Mouse (Mus musculus): ENCODE measurements around the gene Rpp40. TPM values are rescaled to one million over a fixed set of nuclear protein-coding genes. Genes with fewer than 3 reads are reported as not detected.

The Rpp40 gene
- polyA plus RNA-seq (2012; fragmentation: generic; extraction: Trizol): 14.9 TPM
- long read RNA-seq, experiment 1, full-length matches to known transcripts: 16 of 19 reads
- long read RNA-seq, experiment 1, partial matches to known transcripts: 0 of 19 reads
- long read RNA-seq, experiment 1, other reads (novel, unspliced or antisense): 3 of 19 reads
- long read RNA-seq, experiment 2, full-length matches to known transcripts: 23 of 26 reads
- long read RNA-seq, experiment 2, partial matches to known transcripts: 0 of 26 reads
- long read RNA-seq, experiment 2, other reads (novel, unspliced or antisense): 3 of 26 reads

- Histone ChIP-seq H3K4me3 (ENCODE audit: insufficient read depth, poor library complexity, severe bottlenecking) (peak within 1 kb of the TSS; percentile 50), H3K79me3 (ENCODE audit: low read depth) (no peaks in the 10 kb centered on the region), H3K79me2 (ENCODE audit: control insufficient read depth, insufficient read depth) (no peaks in the 10 kb centered on the region), H3ac (ENCODE audit: control insufficient read depth, insufficient read length, low read depth) (peak within 1 kb of the TSS; percentile 83), H3K36me3 (ENCODE audit: control insufficient read depth, insufficient read depth) (peaks cover 2% of the 10 kb centered on the region), H3K27me3 (ENCODE audit: control insufficient read depth, insufficient read depth, insufficient read length) (no peaks in the 10 kb centered on the region)
- TF ChIP-seq CTCF (IDR thresholded peaks at IDR 0.05; ENCODE audit: control insufficient read depth, insufficient read depth, insufficient read length): no peak
- no peak for TF ChIP-seq FOSL1 (IDR thresholded peaks at IDR 0.05; ENCODE audit: insufficient read depth, low read length, poor library complexity, severe bottlenecking)
- TF ChIP-seq MAX (IDR thresholded peaks at IDR 0.05): peak; percentile 25
Observed at GRCm38 (mm10) chr13:35905879-35906481, at the start of gene Rpp40. Rpp40 (minus strand) TSS chr13:35906359.

- no peaks in the 10 kb centered on the region for H3K79me3 ChIP-seq (ENCODE audit: low read depth)
- peaks cover 14% of the 10 kb centered on the region for H3K27me3 ChIP-seq (ENCODE audit: control insufficient read depth, insufficient read depth, insufficient read length)
- no peaks in the 10 kb centered on the region for H3K36me3 ChIP-seq (ENCODE audit: control insufficient read depth, insufficient read depth)
- no peak overlapping the region for H3K4me3 ChIP-seq (ENCODE audit: insufficient read depth, poor library complexity, severe bottlenecking)
- H3ac ChIP-seq (ENCODE audit: control insufficient read depth, insufficient read length, low read depth): no peak overlapping the region
- no peaks in the 10 kb centered on the region for H3K79me2 ChIP-seq (ENCODE audit: control insufficient read depth, insufficient read depth)
- TF ChIP-seq CEBPB (IDR thresholded peaks at IDR 0.05; ENCODE audit: low read depth) (no peak), USF1 (IDR thresholded peaks at IDR 0.05; ENCODE audit: low read depth) (no peak), MAX (IDR thresholded peaks at IDR 0.05) (no peak), CTCF (IDR thresholded peaks at IDR 0.05; ENCODE audit: control insufficient read depth, insufficient read depth, insufficient read length) (no peak), FOSL1 (IDR thresholded peaks at IDR 0.05; ENCODE audit: insufficient read depth, low read length, poor library complexity, severe bottlenecking) (no peak), MYOG (IDR thresholded peaks at IDR 0.05; ENCODE audit: control insufficient read depth, extremely low read depth, insufficient read length) (no peak), MYOD1 (IDR thresholded peaks at IDR 0.05; ENCODE audit: control insufficient read depth, insufficient read length, low read depth) (no peak)
Observed at GRCm38 (mm10) chr13:35949814-35950455, 43.8 kb upstream of the Rpp40 start.

GRCm38 (mm10) chr13:35947354-35948000 lies 41.3 kb upstream of the Rpp40 start:
- H3K27me3 ChIP-seq (ENCODE audit: control insufficient read depth, insufficient read depth, insufficient read length): peaks cover 14% of the 10 kb centered on the region
- no peaks in the 10 kb centered on the region for H3K36me3 ChIP-seq (ENCODE audit: control insufficient read depth, insufficient read depth)
- no peaks in the 10 kb centered on the region for H3K79me2 ChIP-seq (ENCODE audit: control insufficient read depth, insufficient read depth)
- no peak overlapping the region for H3ac ChIP-seq (ENCODE audit: control insufficient read depth, insufficient read length, low read depth)
- H3K79me3 ChIP-seq (ENCODE audit: low read depth): no peaks in the 10 kb centered on the region
- TF ChIP-seq CTCF (IDR thresholded peaks at IDR 0.05; ENCODE audit: control insufficient read depth, insufficient read depth, insufficient read length) (peak; percentile 76), MAX (IDR thresholded peaks at IDR 0.05) (no peak)
- no peak overlapping the region for H3K4me3 ChIP-seq (ENCODE audit: insufficient read depth, poor library complexity, severe bottlenecking)

GRCm38 (mm10) chr13:35946659-35947353 lies 40.6 kb upstream of the Rpp40 start:
- peaks cover 14% of the 10 kb centered on the region for H3K27me3 ChIP-seq (ENCODE audit: control insufficient read depth, insufficient read depth, insufficient read length)
- H3K79me2 ChIP-seq (ENCODE audit: control insufficient read depth, insufficient read depth): no peaks in the 10 kb centered on the region
- no peaks in the 10 kb centered on the region for H3K79me3 ChIP-seq (ENCODE audit: low read depth)
- H3K36me3 ChIP-seq (ENCODE audit: control insufficient read depth, insufficient read depth): no peaks in the 10 kb centered on the region
- no peak for TF ChIP-seq MYOD1 (IDR thresholded peaks at IDR 0.05; ENCODE audit: control insufficient read depth, insufficient read length, low read depth)
- TF ChIP-seq CEBPB (IDR thresholded peaks at IDR 0.05; ENCODE audit: low read depth): no peak
- TF ChIP-seq MAX (IDR thresholded peaks at IDR 0.05): no peak
- TF ChIP-seq CTCF (IDR thresholded peaks at IDR 0.05; ENCODE audit: control insufficient read depth, insufficient read depth, insufficient read length): no peak
- TF ChIP-seq MYOG (IDR thresholded peaks at IDR 0.05; ENCODE audit: control insufficient read depth, extremely low read depth, insufficient read length): no peak
- TF ChIP-seq USF1 (IDR thresholded peaks at IDR 0.05; ENCODE audit: low read depth): no peak
- no peak for TF ChIP-seq FOSL1 (IDR thresholded peaks at IDR 0.05; ENCODE audit: insufficient read depth, low read length, poor library complexity, severe bottlenecking)
- no peak overlapping the region for H3ac ChIP-seq (ENCODE audit: control insufficient read depth, insufficient read length, low read depth)
- H3K4me3 ChIP-seq (ENCODE audit: insufficient read depth, poor library complexity, severe bottlenecking): no peak overlapping the region

GRCm38 (mm10) chr13:35940934-35941333 lies 34.8 kb upstream of the Rpp40 start:
- H3K79me2 ChIP-seq (ENCODE audit: control insufficient read depth, insufficient read depth): no peaks in the 10 kb centered on the region
- peaks cover 2% of the 10 kb centered on the region for H3K27me3 ChIP-seq (ENCODE audit: control insufficient read depth, insufficient read depth, insufficient read length)
- no peaks in the 10 kb centered on the region for H3K36me3 ChIP-seq (ENCODE audit: control insufficient read depth, insufficient read depth)
- TF ChIP-seq CTCF (IDR thresholded peaks at IDR 0.05; ENCODE audit: control insufficient read depth, insufficient read depth, insufficient read length) (no peak), MAX (IDR thresholded peaks at IDR 0.05) (no peak), MYOD1 (IDR thresholded peaks at IDR 0.05; ENCODE audit: control insufficient read depth, insufficient read length, low read depth) (no peak), CEBPB (IDR thresholded peaks at IDR 0.05; ENCODE audit: low read depth) (no peak), FOSL1 (IDR thresholded peaks at IDR 0.05; ENCODE audit: insufficient read depth, low read length, poor library complexity, severe bottlenecking) (no peak), USF1 (IDR thresholded peaks at IDR 0.05; ENCODE audit: low read depth) (no peak), MYOG (IDR thresholded peaks at IDR 0.05; ENCODE audit: control insufficient read depth, extremely low read depth, insufficient read length) (no peak)
- H3K4me3 ChIP-seq (ENCODE audit: insufficient read depth, poor library complexity, severe bottlenecking): no peak overlapping the region
- no peaks in the 10 kb centered on the region for H3K79me3 ChIP-seq (ENCODE audit: low read depth)
- H3ac ChIP-seq (ENCODE audit: control insufficient read depth, insufficient read length, low read depth): no peak overlapping the region
